Mouse (Mus musculus) induced T-regulatory cell, adult 2 months (primary cell): ENCODE measurements around the gene Fbxw21.

Experiments
- DNase-seq: peaks from one replicate; pipeline ENCODE4 v3.0.0-alpha.2; 2012; ENCODE audit warnings: low read depth

The Fbxw21 gene

GRCm38 (mm10) chr9:109111101-109111500, 50.7 kb downstream of the Fbxw21 start:
- DNase-seq, result no peak

GRCm38 (mm10) chr9:109110240-109110639, 51.6 kb downstream of the Fbxw21 start:
- no peak for DNase-seq

- DNase-seq, result no peak
Measured at GRCm38 (mm10) chr9:109107341-109107740, 54.5 kb downstream of the Fbxw21 start.

GRCm38 (mm10) chr9:109105648-109106047, 56.2 kb downstream of the Fbxw21 start:
- no peak for DNase-seq

- no peak for DNase-seq
Measured at GRCm38 (mm10) chr9:109105011-109105410, 56.8 kb downstream of the Fbxw21 start.

GRCm38 (mm10) chr9:109104083-109104482, 57.8 kb downstream of the Fbxw21 start:
- DNase-seq, result no peak

- no peak for DNase-seq
Measured at GRCm38 (mm10) chr9:109103250-109103649, 58.6 kb downstream of the Fbxw21 start.

GRCm38 (mm10) chr9:109102541-109102940, 59.3 kb downstream of the Fbxw21 start:
- DNase-seq, result no peak

- DNase-seq, result no peak
Measured at GRCm38 (mm10) chr9:109101933-109102445, 59.9 kb downstream of the Fbxw21 start.

GRCm38 (mm10) chr9:109100307-109100928, 61.4 kb downstream of the Fbxw21 start:
- DNase-seq, result no peak

GRCm38 (mm10) chr9:109098969-109099368, 62.9 kb downstream of the Fbxw21 start:
- DNase-seq, result no peak

GRCm38 (mm10) chr9:109098366-109098765, 63.5 kb downstream of the Fbxw21 start:
- no peak for DNase-seq

- DNase-seq, result no peak
Measured at GRCm38 (mm10) chr9:109097831-109098230, 64.0 kb downstream of the Fbxw21 start.

- no peak for DNase-seq
Measured at GRCm38 (mm10) chr9:109097291-109097690, 64.5 kb downstream of the Fbxw21 start.

GRCm38 (mm10) chr9:109096856-109097255, 65.0 kb downstream of the Fbxw21 start:
- DNase-seq, result no peak

GRCm38 (mm10) chr9:109096251-109096661, 65.6 kb downstream of the Fbxw21 start:
- no peak for DNase-seq

GRCm38 (mm10) chr9:109095137-109095982, 66.5 kb downstream of the Fbxw21 start, which contains the start of gene Plxnb1:
Plxnb1 (plus strand) TSS chr9:109095389.
- peak; percentile 80 for DNase-seq

- no peak for DNase-seq
Measured at GRCm38 (mm10) chr9:109094553-109095136, 67.2 kb downstream of the Fbxw21 start.

GRCm38 (mm10) chr9:109093786-109094552, 67.9 kb downstream of the Fbxw21 start:
- no peak for DNase-seq

GRCm38 (mm10) chr9:109092799-109093198, 69.0 kb downstream of the Fbxw21 start:
- DNase-seq, result no peak

- no peak for DNase-seq
Measured at GRCm38 (mm10) chr9:109091802-109092201, 70.0 kb downstream of the Fbxw21 start.

- no peak for DNase-seq
Measured at GRCm38 (mm10) chr9:109090446-109090845, 71.4 kb downstream of the Fbxw21 start.
